Mouse (Mus musculus) megakaryocyte, adult 5-6 weeks (primary cell): Measurements from ENCODE around the gene Gm20441. TPM values are rescaled to one million over a fixed set of nuclear protein-coding genes. Genes with fewer than 3 reads are reported as not detected.

Experiments used
- total RNA-seq, 2 experiments: library from RNA; stranded (forward) in 1 of 2; stranded (reverse) in 1 of 2; fragments of 153-499, 151-499 nt in 1 of 2; fragments of 221-1000, 200-1000 nt in 1 of 2; gene quantifications; 2 replicates each; pipeline versions ENCODE4 v1.2.3 to v1.2.4; 2015 to 2017

Gm20441 gene
- total RNA-seq, 2 experiments from 2014 or later = not detected

Other genes starting within 250 kb of the Gm20441 start
- gene Lrrc75b, start 220.6 kb downstream of the Gm20441 start, total RNA-seq (2015) = 0.58 and 0.71 TPM in 2 replicates
- gene Lrrc75b, start 220.6 kb downstream of the Gm20441 start, total RNA-seq (2017) = 0.22 and 0.57 TPM in 2 replicates
- gene Ggt1, start 219.3 kb downstream of the Gm20441 start, total RNA-seq (2015) = 3.2 TPM in 2 replicates
- gene Ggt1, start 219.3 kb downstream of the Gm20441 start, total RNA-seq (2017) = 4.9 and 10.0 TPM in 2 replicates
- 2.0 and 2.8 TPM in 2 replicates for gene Ggt5, start 191.6 kb downstream of the Gm20441 start, total RNA-seq (2015)
- gene Ggt5, start 191.6 kb downstream of the Gm20441 start, total RNA-seq (2017) = 2.7 and 16.8 TPM in 2 replicates
- gene Susd2, start 136.9 kb downstream of the Gm20441 start, total RNA-seq (2015) = 0.16 and 0.48 TPM in 2 replicates
- 0.33 and 0.49 TPM in 2 replicates for gene Susd2, start 136.9 kb downstream of the Gm20441 start, total RNA-seq (2017)
- gene Cabin1, start 16.6 kb downstream of the Gm20441 start, total RNA-seq (2015) = 23.7 and 24.0 TPM in 2 replicates
- gene Cabin1, start 16.6 kb downstream of the Gm20441 start, total RNA-seq (2017) = 19.4 and 20.7 TPM in 2 replicates
- 30.0 and 31.4 TPM in 2 replicates for gene Ddt, start 7.5 kb downstream of the Gm20441 start, total RNA-seq (2015)
- 24.7 and 28.4 TPM in 2 replicates for gene Ddt, start 7.5 kb downstream of the Gm20441 start, total RNA-seq (2017)
- 1.4 and 2.7 TPM in 2 replicates for gene Gstt3, start 460 bp upstream of the Gm20441 start, total RNA-seq (2015)
- gene Gstt3, start 460 bp upstream of the Gm20441 start, total RNA-seq (2017) = 1.5 and 1.6 TPM in 2 replicates
- gene Gstt1, start 17.6 kb upstream of the Gm20441 start, total RNA-seq (2015) = 0.78 TPM in 1 of 2 replicates, not detected in the other
- gene Gstt1, start 17.6 kb upstream of the Gm20441 start, total RNA-seq (2017) = not detected in 2 replicates
- not detected in 2 replicates for gene Gstt4, start 41.6 kb upstream of the Gm20441 start, total RNA-seq (2015)
- gene Gstt4, start 41.6 kb upstream of the Gm20441 start, total RNA-seq (2017) = not detected in 2 replicates
- 4.7 and 5.9 TPM in 2 replicates for gene Gstt2, start 56.5 kb upstream of the Gm20441 start, total RNA-seq (2015)
- gene Gstt2, start 56.5 kb upstream of the Gm20441 start, total RNA-seq (2017) = 1.8 and 4.7 TPM in 2 replicates
- gene Mif, start 79.3 kb upstream of the Gm20441 start, total RNA-seq (2015) = 68.9 and 73.4 TPM in 2 replicates
- gene Mif, start 79.3 kb upstream of the Gm20441 start, total RNA-seq (2017) = 87.4 and 123 TPM in 2 replicates
- gene Derl3, start 112.5 kb upstream of the Gm20441 start, total RNA-seq (2015) = 0.41 and 0.89 TPM in 2 replicates
- not detected in 2 replicates for gene Derl3, start 112.5 kb upstream of the Gm20441 start, total RNA-seq (2017)
- gene Smarcb1, start 140.7 kb upstream of the Gm20441 start, total RNA-seq (2015) = 44.0 and 46.2 TPM in 2 replicates
- gene Smarcb1, start 140.7 kb upstream of the Gm20441 start, total RNA-seq (2017) = 40.6 and 48.4 TPM in 2 replicates
- gene Chchd10, start 152.2 kb upstream of the Gm20441 start, total RNA-seq (2015) = 7.1 and 9.3 TPM in 2 replicates
- gene Chchd10, start 152.2 kb upstream of the Gm20441 start, total RNA-seq (2017) = 8.1 and 15.7 TPM in 2 replicates
- not detected in 2 replicates for gene Mmp11, start 155.5 kb upstream of the Gm20441 start, total RNA-seq (2015)
- gene Mmp11, start 155.5 kb upstream of the Gm20441 start, total RNA-seq (2017) = not detected in 2 replicates
- gene Gm867, start 159.7 kb upstream of the Gm20441 start, total RNA-seq (2015) = 0.48 and 0.83 TPM in 2 replicates
- gene Gm867, start 159.7 kb upstream of the Gm20441 start, total RNA-seq (2017) = 0.16 TPM in 1 of 2 replicates, not detected in the other
- gene Vpreb3, start 162.1 kb upstream of the Gm20441 start, total RNA-seq (2015) = 0.48 TPM in 1 of 2 replicates, not detected in the other
- gene Vpreb3, start 162.1 kb upstream of the Gm20441 start, total RNA-seq (2017) = not detected in 2 replicates
- 0.47 TPM in 1 of 2 replicates, not detected in the other for gene Gm5134, start 173.6 kb upstream of the Gm20441 start, total RNA-seq (2015)
- gene Gm5134, start 173.6 kb upstream of the Gm20441 start, total RNA-seq (2017) = 0.11 TPM in 1 of 2 replicates, not detected in the other